Mouse (Mus musculus) adrenal gland, postnatal 10 days (tissue): ENCODE measurements around the gene Negr1. TPM values are rescaled to one million over a fixed set of nuclear protein-coding genes. Genes with fewer than 3 reads are reported as not detected.
A peak's percentile ranks its signal among the peaks of the same experiment; 100 is the strongest.

Source experiments
- DNase-seq: peaks from one replicate; pipeline ENCODE4 v3.0.0; 2021; ENCODE audit warnings: mixed read lengths
- total RNA-seq, 2 experiments: library from RNA; stranded (reverse); gene quantifications; 2 replicates each; pipeline ENCODE4 v1.2.3; 2021

Negr1 gene
- total RNA-seq, 2 experiments from 2014 or later = 6.7 to 7.9 TPM

- DNase-seq = no peak
Measured at GRCm38 (mm10) chr3:156690059-156690605, 128.5 kb downstream of the Negr1 start.

GRCm38 (mm10) chr3:156698687-156699086, 137.1 kb downstream of the Negr1 start:
- no peak for DNase-seq

- no peak for DNase-seq
Measured at GRCm38 (mm10) chr3:156703241-156703640, 141.6 kb downstream of the Negr1 start.

- no peak for DNase-seq
Measured at GRCm38 (mm10) chr3:156710240-156710639, 148.6 kb downstream of the Negr1 start.

GRCm38 (mm10) chr3:156710693-156711092, 149.1 kb downstream of the Negr1 start:
- no peak for DNase-seq

GRCm38 (mm10) chr3:156736335-156736734, 174.7 kb downstream of the Negr1 start:
- DNase-seq = no peak

GRCm38 (mm10) chr3:156739529-156739928, 177.9 kb downstream of the Negr1 start:
- DNase-seq = no peak

- peak; percentile 64 for DNase-seq
Measured at GRCm38 (mm10) chr3:156743266-156743665, 181.7 kb downstream of the Negr1 start.

- DNase-seq = no peak
Measured at GRCm38 (mm10) chr3:156745218-156745770, 183.7 kb downstream of the Negr1 start.

GRCm38 (mm10) chr3:156747456-156747855, 185.9 kb downstream of the Negr1 start:
- DNase-seq = no peak

GRCm38 (mm10) chr3:156753780-156754373, 192.3 kb downstream of the Negr1 start:
- DNase-seq = no peak

GRCm38 (mm10) chr3:156754790-156755530, 193.4 kb downstream of the Negr1 start:
- DNase-seq = no peak

GRCm38 (mm10) chr3:156765015-156765414, 203.4 kb downstream of the Negr1 start:
- DNase-seq = no peak

GRCm38 (mm10) chr3:156766171-156766845, 204.7 kb downstream of the Negr1 start:
- no peak for DNase-seq

- DNase-seq = no peak
Measured at GRCm38 (mm10) chr3:156771626-156772025, 210.0 kb downstream of the Negr1 start.

GRCm38 (mm10) chr3:156772057-156772456, 210.5 kb downstream of the Negr1 start:
- DNase-seq = no peak

- no peak for DNase-seq
Measured at GRCm38 (mm10) chr3:156784309-156784852, 222.8 kb downstream of the Negr1 start.

- no peak for DNase-seq
Measured at GRCm38 (mm10) chr3:156786355-156786754, 224.8 kb downstream of the Negr1 start.

- DNase-seq = no peak
Measured at GRCm38 (mm10) chr3:156791234-156791633, 229.6 kb downstream of the Negr1 start.

- no peak for DNase-seq
Measured at GRCm38 (mm10) chr3:156792743-156793142, 231.1 kb downstream of the Negr1 start.

- peak; percentile 18 for DNase-seq
Measured at GRCm38 (mm10) chr3:156794091-156794490, 232.5 kb downstream of the Negr1 start.

- no peak for DNase-seq
Measured at GRCm38 (mm10) chr3:156794610-156795009, 233.0 kb downstream of the Negr1 start.
